Mouse (Mus musculus) A20 (cell line): ENCODE measurements around the gene Trnp1.

Source experiments
- DNase-seq: peaks from one replicate; pipeline ENCODE4 v3.0.0-alpha.2; 2011; ENCODE audit warnings: low read depth, low spot score

Gene Trnp1

GRCm38 (mm10) chr4:133494867-133495266 is 3.5 kb downstream of the Trnp1 start:
- no peak for DNase-seq

GRCm38 (mm10) chr4:133494432-133494831 is 3.9 kb downstream of the Trnp1 start:
- peak; percentile 88 for DNase-seq

GRCm38 (mm10) chr4:133493895-133494294 is 4.5 kb downstream of the Trnp1 start:
- no peak for DNase-seq

DNA sequence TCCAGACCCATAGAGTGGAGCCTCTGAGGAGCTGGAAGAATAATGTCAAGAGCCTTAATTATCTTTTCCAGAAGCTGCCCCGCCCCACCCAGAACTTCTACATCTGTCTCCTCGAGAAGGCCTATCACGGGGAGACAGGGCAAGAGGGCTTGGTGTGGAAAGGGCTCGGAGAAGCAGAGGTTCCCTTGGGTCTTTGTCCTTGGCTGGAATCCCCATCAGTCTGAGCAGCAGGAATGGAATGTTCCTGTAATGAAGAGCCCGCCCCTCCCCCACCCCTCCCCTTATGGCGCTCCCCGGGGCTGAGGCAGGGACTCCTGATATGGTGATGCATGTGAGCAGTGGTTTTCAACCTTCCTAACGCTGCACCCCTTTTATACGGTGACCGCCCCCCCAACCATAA is 6.5 kb downstream of the Trnp1 start:
- DNase-seq: no peak

DNA sequence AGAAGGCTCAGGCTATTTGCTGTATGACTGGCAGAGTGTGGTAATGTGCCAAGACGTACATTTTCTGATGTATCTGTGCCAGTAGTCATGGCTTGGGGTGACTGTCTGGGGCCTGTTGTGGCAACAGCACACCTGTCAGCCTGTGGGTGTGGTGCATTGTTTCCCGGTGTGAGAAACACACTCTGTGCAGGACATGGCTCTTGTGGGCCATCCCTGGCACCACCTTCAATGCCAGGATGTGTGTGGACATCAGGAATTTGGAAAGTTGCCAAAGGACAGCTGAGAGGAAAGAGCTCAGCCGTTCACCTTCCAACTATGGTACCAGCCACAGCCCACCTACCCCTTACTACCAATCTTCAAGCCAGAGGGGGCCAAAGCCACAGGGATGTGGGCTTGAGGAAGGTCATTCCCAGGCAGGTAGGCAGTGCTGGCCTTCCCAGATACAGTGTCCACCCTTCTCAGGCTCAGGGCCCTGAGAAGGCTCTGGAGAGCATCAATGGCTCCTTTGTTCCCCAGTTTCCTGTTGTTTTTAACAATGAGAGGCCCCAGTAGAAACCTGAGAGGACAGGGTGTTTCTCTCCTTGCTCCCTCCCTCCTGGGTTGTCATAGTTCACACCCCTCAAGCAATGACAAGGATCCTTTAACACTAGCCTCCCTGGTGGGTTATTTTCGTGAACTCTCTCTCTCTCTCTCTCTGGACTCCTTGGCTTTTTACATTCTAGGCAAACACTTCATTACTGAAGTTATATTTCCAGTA is 8.7 kb downstream of the Trnp1 start:
- no peak for DNase-seq

DNA sequence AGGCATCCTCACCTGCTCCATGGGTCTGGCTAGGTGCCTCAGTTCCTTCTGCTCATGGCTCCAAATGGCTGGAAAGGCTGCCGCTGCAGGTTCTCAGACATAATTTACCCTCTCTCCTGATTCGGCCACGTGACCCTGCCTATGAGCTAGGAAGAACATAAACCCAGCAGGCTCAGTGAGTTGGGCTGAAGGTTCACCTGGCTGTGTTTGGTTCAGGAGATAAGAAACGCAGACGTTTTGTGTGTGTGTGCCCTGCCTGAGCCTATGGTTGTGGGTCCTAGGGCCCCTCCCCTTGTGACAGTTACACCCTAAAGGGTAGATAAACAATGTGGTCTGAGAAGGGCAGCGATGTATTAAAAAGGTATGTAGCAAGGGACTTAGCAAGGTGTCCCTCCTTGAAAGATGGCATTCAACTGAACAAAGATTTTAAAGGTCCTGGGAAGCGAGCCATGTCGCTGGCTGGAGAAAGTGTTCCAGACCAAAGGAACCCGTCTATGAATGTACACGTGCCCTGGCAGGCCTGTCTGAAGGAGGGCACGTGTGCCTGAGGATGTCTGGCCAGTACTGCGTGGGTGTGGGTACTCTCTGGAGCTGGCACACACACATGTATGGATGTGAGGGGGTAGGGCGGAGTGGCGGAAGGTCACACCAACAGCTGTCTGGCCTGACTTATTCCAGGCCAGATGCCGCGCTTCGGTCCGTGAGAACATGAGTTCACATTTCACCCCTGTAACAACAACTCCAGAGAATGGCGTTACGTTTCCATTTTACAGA is 9.5 kb downstream of the Trnp1 start:
- no peak for DNase-seq

- DNase-seq: no peak
Measured at GRCm38 (mm10) chr4:133486673-133487357, 11.5 kb downstream of the Trnp1 start.

DNA sequence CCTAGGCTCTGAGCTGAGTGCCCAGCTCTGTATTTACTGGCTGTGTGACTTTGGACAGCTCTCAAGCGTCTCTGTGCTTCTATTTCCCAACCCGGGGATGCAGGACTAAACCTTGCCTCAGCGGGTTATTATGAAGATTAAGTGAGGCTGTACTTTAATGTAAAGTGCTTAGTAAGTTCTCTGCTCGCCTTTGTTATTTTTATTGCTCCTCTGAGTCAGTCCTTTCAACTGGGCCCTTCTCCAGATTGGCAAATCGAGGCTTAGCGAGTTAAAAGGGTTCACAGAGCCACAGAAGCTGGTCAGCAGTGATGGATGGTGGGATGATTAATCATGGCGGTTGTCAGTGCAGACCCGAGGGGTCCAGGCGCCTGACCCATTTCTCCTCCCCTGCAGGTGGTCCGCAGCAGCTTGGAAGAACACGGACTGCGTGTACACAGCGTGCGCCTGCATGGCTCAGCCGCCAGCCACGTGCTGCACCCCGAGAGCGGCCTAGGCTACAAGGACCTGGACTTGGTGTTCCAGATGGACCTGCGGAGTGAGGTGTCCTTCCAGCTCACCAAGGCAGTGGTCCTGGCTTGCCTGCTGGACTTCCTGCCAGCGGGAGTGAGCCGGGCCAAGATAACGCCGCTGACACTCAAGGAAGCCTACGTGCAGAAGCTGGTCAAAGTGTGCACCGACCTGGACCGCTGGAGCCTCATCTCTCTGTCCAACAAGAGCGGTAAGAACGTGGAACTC is 12.5 kb downstream of the Trnp1 start:
- DNase-seq: no peak

GRCm38 (mm10) chr4:133484266-133485025 is 13.9 kb downstream of the Trnp1 start:
- no peak for DNase-seq

GRCm38 (mm10) chr4:133482479-133482878 is 15.9 kb downstream of the Trnp1 start:
- no peak for DNase-seq

DNA sequence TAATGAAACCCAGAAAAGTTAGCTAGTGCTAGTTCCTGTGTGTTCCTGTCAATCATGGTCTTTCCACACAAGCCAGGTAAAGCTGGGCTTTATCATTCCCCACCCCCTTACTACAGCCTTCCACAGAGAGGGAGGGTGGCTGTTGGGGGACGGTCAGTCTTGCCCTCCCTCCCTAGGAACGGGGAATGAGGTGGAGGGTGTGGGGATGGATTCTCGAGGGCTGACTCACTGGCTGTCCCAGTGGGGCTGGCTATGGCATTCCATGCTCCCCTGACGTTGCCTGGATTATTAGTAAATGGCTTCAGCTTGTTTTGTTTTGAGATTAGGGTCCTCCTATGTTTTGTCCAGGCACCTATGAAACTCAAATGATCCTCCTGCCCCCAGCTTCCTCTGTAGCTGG is 16.9 kb downstream of the Trnp1 start:
- no peak for DNase-seq

DNA sequence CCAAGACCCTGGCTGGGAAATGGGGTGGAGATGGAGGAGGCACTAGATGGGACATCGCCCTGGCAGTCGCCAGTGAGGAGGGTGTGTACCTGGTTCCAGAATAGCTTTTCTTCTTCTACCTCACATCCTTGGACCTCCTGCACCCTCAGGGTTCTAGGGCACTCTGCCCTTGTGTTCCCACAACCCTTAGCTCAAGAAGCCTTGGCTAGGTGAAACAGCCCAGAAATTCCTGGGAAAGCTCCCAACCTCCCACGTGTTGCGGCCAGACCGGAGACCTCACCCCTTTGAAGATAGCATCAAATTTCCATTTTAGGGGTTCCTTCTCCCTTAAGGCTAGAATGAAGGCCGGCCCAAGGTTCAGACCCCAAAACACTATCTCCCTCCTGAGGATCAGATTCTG is 17.6 kb downstream of the Trnp1 start:
- no peak for DNase-seq

GRCm38 (mm10) chr4:133480185-133480537 is 18.2 kb downstream of the Trnp1 start:
- no peak for DNase-seq

- DNase-seq: peak; percentile 97
Measured at GRCm38 (mm10) chr4:133479458-133480184, 18.7 kb downstream of the Trnp1 start, which contains the start of gene Tent5b. Tent5b (plus strand) TSS chr4:133480132.

DNA sequence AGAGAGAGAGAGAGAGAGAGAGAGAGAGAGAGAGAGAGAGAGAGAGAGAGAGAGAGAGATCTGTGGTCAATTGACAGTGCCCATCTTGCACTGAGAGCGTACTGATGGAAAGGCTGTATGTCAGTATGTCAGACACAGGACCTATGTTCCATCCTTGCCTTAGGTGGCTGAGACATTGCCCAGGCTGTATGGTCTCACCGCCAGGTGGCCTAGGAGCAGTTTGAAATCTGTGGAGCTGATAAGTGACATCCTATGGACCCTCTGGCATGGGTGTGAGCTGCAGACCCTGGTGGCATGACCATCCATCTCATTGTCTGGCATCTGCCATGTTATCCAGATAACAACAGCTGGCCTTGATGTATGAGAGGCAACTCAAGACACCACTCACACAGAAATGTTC is 24.5 kb downstream of the Trnp1 start:
- DNase-seq: no peak

DNA sequence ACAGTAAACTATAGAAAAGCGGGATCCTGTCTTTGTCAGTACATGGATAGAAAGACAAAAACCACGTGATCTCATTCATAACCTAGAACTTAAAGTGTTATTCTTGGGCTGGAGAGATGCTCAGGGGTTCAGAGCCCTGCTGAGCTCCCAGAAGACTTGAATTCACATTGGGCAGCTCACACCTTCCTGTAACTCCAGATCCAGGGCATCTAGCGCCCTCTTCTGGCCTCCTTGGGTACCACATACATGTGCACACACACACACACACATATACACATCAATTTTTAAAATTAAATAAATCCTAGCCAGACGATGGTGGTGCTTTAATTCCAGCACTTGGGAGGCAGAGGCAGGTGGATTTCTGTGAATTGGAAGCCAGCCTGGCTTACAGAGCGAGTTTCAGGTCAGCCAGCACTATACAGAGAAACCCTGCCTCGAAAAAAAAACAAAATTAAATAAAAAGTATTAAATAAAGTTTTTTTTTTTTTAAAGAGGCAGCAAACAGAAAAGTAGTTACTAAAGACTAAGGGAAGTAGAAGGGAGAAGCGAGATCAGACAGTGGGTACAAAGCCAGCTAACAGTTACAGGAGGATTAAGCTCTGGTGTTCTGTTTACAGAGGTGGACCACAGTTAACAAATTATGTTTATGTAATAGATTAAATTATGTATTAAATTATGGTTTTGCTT is 27.1 kb downstream of the Trnp1 start:
- DNase-seq: no peak

DNA sequence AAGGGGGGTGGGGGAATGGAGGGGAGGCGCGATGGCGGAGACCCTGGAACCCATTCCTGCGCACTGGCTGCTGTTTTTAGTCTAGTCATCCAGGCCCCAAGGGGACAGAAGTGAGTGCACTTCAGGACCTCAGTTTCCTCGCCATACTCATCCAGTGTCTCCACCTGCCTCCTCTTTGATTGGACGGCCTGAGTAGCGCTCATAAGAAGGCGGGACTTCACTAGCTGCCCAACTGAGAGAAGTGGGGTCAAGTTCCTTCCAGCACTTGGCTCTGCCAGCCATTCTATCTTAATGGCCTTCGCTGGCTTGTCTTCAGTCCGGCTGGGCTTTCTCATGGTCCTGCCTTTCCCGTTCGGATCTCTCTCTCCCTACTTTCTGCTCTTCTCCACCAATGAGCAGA is 29.2 kb downstream of the Trnp1 start:
- DNase-seq: no peak

DNA sequence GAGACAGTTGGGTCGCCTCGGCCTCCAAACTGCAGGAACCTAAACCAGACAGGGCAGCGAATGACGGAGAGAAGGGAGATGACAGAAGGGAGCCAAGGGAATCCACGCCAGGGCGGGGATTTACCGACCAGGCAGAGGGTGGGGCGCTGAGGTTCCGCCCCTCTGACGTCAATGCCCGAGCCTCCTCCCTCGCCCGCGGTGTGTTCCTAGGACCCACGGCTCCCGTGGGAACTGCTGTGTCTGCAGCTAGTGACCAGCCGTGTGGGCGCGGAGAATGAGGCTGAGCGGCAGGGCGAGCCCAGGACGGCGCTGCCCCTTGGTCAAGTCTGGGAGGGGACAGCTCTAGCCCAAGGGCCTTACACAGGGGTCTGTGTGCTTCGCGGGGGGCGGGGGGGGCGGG is 30.3 kb downstream of the Trnp1 start:
- peak; percentile 56 for DNase-seq

DNA sequence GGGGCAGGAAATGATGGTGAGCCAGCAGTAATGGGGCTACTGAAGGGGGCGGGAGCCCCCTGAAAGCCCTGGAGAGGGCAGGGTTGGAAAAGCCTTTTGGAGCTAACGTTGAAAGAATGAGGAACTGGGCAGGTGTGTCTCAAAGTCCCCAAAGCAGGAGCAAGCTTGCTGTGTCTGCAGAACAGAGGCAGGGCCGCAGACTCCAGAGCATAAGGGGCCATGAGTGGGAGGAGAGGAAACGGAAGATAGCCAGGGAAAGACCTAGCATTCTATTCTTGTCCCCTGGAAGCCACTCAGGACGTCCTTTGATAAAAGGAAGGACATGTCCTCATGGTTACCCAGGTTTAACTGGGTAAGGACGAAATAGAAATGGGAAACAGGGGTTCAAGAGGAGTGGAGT is 35.2 kb downstream of the Trnp1 start:
- DNase-seq: no peak

DNA sequence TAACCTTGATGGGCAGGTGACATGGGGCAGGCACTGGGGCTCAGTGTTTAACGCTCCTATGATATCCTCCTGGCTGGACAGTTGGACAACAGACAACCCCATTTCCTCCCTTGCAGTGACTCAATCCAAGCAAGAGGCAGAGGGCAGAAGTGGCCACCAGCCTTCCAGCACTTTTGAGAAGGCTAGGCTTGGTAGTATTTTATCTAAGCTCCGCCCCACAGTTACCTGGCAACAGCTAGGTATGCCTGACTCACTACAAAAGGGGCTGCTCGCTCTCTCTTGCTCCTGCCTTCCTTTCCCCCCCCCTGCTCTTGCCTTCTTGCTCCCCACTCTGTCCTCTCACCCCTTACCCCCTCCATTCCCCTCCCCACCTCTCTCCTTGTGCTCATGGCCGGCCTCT is 37.0 kb downstream of the Trnp1 start:
- no peak for DNase-seq
